Mouse (Mus musculus) cerebellum, adult 9-11 months (tissue): ENCODE data around the gene Olfr665.
"Not testable (repeated sequence)": the region's sequence is repeated elsewhere in the genome, so short reads cannot be mapped to it uniquely, and the experiment has no call there.

Source experiments
- DNase-seq: peaks from one replicate; pipeline ENCODE4 v3.0.0; 2022

Olfr665 gene

GRCm38 (mm10) chr7:104877731-104878130 is at the start of gene Olfr665:
TSS of gene Olfr665 (plus strand) at chr7:104878031.
- no peak for DNase-seq

DNA sequence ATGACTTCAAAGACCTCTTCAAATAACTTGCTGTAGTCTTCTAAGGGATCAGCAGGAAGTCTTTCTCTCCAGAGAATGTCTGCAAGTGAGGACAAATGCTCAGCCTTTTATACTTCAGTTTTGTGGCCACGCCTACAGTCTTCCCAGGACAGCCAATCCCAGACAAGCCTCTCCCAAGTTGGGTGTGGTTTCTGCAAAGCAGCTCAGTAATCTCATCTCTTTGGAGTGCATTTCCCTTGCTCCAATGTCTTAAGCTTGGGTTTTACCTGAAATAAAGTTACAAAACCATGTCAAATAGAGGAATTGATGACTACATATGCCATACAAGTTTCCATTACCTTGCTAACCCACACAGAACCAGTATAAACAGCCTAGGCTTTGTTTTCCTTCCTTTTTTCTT is 35.3 kb upstream of the Olfr665 start, which contains the start of gene Usp17lb:
Usp17lb (minus strand) TSS at position 101 of the 400 bp plus-strand sequence.
- no peak for DNase-seq

DNA sequence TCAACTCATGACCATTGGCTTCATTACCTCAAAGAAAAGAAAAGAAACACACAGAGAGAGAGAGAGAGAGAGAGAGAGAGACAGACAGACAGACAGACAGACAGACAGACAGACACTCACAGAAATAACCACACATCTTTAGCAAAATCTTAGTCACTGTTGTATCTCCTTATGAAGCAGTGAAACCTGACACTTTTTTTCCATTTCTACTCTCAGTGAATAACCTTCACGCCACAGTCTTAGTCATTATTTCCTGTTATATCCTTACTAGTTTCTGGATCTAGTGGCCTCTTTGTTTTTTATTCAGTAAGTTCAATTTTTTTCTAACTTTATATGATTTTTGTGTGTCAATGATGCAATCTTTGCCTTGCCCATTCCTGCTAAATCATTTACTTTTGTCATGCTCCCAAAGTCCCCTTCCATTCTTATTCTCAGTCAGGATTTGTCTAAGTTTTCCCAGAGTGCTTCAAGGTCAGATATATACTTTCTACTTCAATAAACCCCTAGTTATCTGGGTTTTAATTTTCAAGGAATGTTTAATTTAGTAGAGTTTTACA is 34.0 kb upstream of the Olfr665 start:
- DNase-seq: no peak

DNA sequence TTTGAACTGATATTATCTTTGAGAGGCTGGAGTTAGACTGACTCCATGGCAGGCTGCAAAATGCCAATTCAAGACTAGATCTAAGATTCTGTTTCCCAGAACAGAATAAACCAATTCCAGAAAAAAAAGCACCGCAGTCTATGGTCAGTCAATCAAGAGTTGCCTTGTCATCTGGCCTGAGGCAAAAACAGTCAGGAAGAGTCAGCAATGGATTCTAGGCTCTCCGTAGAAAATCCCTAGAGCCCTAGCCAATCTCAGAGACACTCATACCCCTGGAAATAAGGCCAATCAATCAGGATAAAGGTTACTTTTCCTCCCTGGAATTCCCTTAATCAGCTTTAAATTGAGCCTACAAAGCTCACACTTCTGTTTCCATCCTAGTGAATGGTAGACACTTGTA is 26.3 kb upstream of the Olfr665 start:
- not testable (repeated sequence) for DNase-seq

DNA sequence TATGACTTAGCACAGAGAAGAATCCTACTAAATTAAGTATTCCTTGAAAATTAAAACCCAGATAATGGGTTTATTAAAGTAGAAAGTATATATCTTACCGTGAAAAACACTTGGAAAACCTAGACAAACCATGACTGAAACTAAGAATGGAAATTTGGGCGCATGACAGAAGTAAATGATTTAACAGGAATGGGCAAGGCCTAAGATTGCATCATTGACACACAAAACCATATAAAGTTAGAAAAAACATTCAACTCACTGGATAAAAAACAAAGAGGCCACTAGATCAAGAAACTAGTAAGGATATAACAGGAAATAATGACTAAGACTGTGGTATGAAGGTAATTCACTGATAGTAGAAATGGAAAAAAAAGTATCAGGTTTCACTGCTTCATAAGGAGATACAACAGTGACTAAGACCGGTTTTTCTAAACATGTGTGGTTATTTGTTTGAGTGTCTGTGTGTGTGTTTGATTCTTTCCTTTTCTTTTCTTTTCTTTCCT is 22.5 kb upstream of the Olfr665 start:
- no peak for DNase-seq

DNA sequence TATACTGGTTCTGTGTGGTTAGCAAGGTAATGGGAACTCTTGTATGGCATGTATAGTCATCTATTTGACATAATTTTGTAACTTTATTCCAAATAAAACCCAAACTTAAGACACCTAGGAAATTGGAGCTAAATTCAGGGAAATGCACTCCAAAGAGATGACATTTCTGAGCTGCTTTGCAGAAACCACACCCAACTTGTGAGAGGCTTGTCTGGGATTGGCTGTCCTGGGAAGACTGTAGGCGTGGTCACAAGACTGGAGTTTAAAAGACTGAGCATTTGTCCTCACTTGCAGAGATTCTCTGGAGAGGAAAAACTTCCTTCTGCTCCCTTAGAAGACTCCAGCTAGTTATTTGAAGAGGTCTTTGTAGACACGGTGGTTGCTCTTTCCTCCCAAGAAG is 21.1 kb upstream of the Olfr665 start, which contains the start of gene Usp17la:
Usp17la (plus strand) TSS at position 301 of the 400 bp plus-strand sequence.
- DNase-seq: not testable (repeated sequence)

GRCm38 (mm10) chr7:104857683-104858082 is 20.1 kb upstream of the Olfr665 start:
- DNase-seq: no peak

GRCm38 (mm10) chr7:104861381-104861780 is 16.4 kb upstream of the Olfr665 start:
- DNase-seq: no peak

GRCm38 (mm10) chr7:104895852-104896251 is 18.0 kb downstream of the Olfr665 start, which contains the start of gene Olfr666:
TSS of gene Olfr666 (minus strand) at chr7:104895952.
- no peak for DNase-seq

- no peak for DNase-seq
These were observed 43.6 kb downstream of the Olfr665 start, which contains the start of gene Olfr667 for GRCm38 (mm10) chr7:104921382-104921781. TSS of gene Olfr667 (minus strand) at chr7:104921482.

GRCm38 (mm10) chr7:104927957-104928356 is 50.1 kb downstream of the Olfr665 start, which contains the start of gene Olfr668:
TSS of gene Olfr668 (minus strand) at chr7:104928057.
- no peak for DNase-seq
